Mouse (Mus musculus): ENCODE results near the gene Slitrk2. TPM values are rescaled to one million over a fixed set of nuclear protein-coding genes. Genes with fewer than 3 reads are reported as not detected.

Gene Slitrk2
- 5.0 and 5.3 TPM in 2 replicates for polyA plus RNA-seq (2014; fragmentation: Nextera tagmentation; extraction: Ambion mirVana)

DNA sequence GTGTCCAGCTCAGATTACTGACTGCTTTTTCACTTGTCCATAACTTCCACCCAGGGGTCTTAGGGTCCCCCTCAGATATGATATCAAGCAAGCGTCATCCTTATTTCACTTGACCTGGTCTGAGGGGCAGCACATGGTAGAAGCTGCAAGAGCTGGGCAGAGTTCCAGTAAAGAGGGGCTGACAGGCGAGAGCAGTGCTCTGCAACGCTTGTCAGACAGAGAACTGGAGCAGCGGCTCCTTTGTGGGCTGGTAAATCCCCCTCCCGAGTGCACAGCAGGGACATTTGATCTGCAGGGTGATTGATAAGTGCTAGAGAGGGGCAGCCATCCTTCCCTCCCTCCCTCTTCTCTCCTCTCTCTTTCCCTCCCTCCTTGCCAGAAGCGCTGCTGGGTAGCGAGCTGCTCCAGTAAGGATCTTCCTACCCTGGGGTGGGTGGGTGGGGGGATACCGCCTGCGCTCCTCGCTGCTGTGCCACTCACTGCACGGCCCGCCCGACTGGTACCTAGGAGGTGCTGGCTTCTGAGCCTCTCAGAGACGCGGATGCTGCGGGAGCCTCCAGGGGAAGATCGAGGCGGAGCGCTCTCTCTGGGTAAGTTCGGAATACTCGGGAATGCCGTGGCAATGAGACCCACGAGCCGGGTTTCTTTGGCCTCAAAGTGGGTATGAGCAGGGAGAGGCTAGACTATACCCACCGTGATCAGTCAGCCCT, at the start of gene Slitrk2:
Gene Slitrk2, plus strand, starts transcription at position 408 of the 710 bp plus-strand sequence.
- Histone ChIP-seq H3K27me3 (ENCODE audit: control insufficient read depth, insufficient read depth, low read length) (no peaks in the 10 kb centered on the region), H3K4me3 (ENCODE audit: low read depth, low read length) (peak within 1 kb of the TSS; percentile 30), H3K9ac (ENCODE audit: low read length) (peak within 1 kb of the TSS; percentile 38), H3K9me3 (ENCODE audit: control insufficient read depth, low read length) (no peaks in the 10 kb centered on the region), H3K4me2 (peak within 1 kb of the TSS; percentile 50), H3K27ac (ENCODE audit: low read depth, low read length) (no peak within 1 kb of the TSS), H3K4me1 (ENCODE audit: control insufficient read depth, insufficient read depth, low read length) (no peaks in the 10 kb centered on the region), H3K36me3 (ENCODE audit: control insufficient read depth, insufficient read depth, low read length) (no peaks in the 10 kb centered on the region)
- 15% methylated on average over 23 of the region's 25 CpGs for WGBS
- ATAC-seq (ENCODE audit: low FRiP score): peak; percentile 70
- peak; percentile 90 for DNase-seq (ENCODE audit: low spot score, missing footprints)

DNA sequence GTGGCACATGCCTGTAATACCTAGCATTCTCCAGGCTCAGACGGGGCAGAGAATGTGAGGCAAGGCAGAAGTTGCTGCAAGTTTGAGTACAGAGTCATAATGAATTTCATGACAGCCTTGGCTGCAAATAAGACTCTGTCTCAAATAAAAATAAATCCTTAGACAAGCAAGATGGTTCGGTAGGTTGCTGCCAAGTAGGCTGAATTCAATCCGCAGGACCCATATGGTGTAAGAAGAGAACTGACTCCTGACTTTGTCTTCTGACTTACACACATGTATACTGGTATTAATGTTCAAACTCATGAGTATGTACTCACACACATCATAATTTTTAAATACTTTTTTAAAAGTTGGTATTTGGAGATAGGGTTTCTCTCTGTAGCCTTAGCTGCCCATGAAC, 43.6 kb upstream of the Slitrk2 start:
- ATAC-seq (ENCODE audit: low FRiP score) (no peak), DNase-seq (ENCODE audit: low spot score, missing footprints) (no peak)
- no peaks in the 10 kb centered on the region for H3K9me3 ChIP-seq (ENCODE audit: control insufficient read depth, low read length)

DNA sequence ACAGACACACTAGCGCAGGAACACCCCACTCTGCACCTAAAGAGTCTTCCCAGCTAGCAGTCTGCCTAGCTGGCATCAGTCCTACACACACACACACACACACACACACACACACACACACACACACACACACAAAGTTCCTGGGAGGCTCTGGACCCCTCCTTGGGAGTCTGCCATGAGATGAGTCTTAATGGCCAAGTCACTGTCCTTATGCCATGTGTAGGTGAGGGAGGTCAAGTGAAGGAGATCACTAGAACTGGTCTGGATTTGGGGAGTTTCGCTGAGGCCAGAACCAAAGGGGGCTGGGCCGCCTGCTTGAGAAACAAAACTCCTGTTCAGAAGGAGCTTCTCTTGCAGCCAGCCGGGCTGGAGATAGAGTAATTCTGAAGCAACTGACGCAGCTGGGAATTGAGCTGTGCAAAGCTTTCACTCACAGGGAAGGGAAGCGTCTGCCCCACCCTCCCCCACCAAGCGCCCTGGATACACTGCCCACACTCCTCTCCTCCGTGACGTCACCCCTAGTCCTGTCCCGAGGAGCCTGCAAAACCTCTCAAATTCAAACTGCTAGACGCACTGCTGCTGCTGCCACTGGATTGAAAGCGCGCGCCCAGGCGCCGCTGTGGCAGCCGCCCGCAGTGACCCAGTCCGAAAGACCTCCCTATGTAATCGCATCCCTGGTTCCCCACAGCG, 3.5 kb downstream of the Slitrk2 start:
- Histone ChIP-seq H3K4me1 (ENCODE audit: control insufficient read depth, insufficient read depth, low read length) (no peaks in the 10 kb centered on the region), H3K36me3 (ENCODE audit: control insufficient read depth, insufficient read depth, low read length) (no peaks in the 10 kb centered on the region), H3K27ac (ENCODE audit: low read depth, low read length) (no peak overlapping the region), H3K9me3 (ENCODE audit: control insufficient read depth, low read length) (no peaks in the 10 kb centered on the region), H3K27me3 (ENCODE audit: control insufficient read depth, insufficient read depth, low read length) (no peaks in the 10 kb centered on the region), H3K9ac (ENCODE audit: low read length) (peak overlapping the region; percentile 46), H3K4me3 (ENCODE audit: low read depth, low read length) (peak overlapping the region; percentile 35), H3K4me2 (peak overlapping the region; percentile 50)
- ATAC-seq (ENCODE audit: low FRiP score) (peak; percentile 91), DNase-seq (ENCODE audit: low spot score, missing footprints) (peak; percentile 91)
- 13% methylated on average over 21 of the region's 21 CpGs for WGBS

More for the DNA sequence above, 43.6 kb upstream of the Slitrk2 start:
- H3K4me1 ChIP-seq (ENCODE audit: control insufficient read depth, insufficient read depth, low read length): no peaks in the 10 kb centered on the region
- no peak overlapping the region for H3K9ac ChIP-seq (ENCODE audit: low read length)
- H3K27ac ChIP-seq (ENCODE audit: low read depth, low read length): no peak overlapping the region
- no peak overlapping the region for H3K4me2 ChIP-seq
- no peaks in the 10 kb centered on the region for H3K36me3 ChIP-seq (ENCODE audit: control insufficient read depth, insufficient read depth, low read length)
- H3K27me3 ChIP-seq (ENCODE audit: control insufficient read depth, insufficient read depth, low read length): no peaks in the 10 kb centered on the region
- 75% methylated on average over 3 of the region's 3 CpGs for WGBS
- no peak overlapping the region for H3K4me3 ChIP-seq (ENCODE audit: low read depth, low read length)

DNA sequence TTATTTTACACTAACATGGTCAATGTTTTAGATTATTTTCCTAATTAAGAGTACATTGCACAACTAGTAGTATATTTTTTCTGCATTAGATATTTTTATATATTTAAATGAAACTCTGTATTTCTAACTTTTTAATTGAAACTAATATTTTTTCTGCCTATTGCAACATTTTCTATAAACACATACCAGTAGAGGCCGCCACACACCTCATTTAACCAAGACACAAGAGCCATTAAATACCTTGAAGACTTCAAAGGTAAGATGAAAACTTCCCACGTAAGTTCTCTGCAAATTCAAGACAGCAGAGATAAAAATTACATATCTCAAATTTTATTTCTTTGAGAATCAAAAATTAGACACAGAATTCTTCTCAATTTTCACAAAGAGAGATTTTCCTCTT, 8.2 kb downstream of the Slitrk2 start:
- H3K4me1 ChIP-seq (ENCODE audit: control insufficient read depth, insufficient read depth, low read length): no peaks in the 10 kb centered on the region

DNA sequence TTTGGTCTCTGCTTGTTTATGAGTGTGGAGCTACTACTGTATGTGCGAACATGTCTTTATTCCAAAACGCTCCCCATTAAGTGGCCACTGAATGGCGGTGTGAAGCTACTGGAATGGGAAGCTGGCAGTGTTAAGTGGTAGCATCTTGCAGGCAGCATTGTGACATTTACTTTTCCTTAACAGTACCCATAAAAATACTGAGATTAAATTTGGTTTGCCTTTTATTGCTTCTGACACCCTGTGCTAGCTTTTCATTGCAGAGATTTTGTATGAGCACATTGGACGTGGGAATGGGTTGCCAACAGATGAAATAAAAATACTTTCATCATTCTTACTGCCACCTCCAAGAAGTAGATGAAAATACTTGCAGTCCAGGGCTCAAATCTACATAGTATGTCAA, 27.8 kb downstream of the Slitrk2 start:
- Histone ChIP-seq H3K9me3 (ENCODE audit: control insufficient read depth, low read length) (no peaks in the 10 kb centered on the region), H3K27ac (ENCODE audit: low read depth, low read length) (no peak overlapping the region), H3K4me2 (no peak overlapping the region), H3K27me3 (ENCODE audit: control insufficient read depth, insufficient read depth, low read length) (no peaks in the 10 kb centered on the region), H3K9ac (ENCODE audit: low read length) (no peak overlapping the region), H3K4me3 (ENCODE audit: low read depth, low read length) (no peak overlapping the region), H3K36me3 (ENCODE audit: control insufficient read depth, insufficient read depth, low read length) (no peaks in the 10 kb centered on the region), H3K4me1 (ENCODE audit: control insufficient read depth, insufficient read depth, low read length) (no peaks in the 10 kb centered on the region)
- 88% methylated on average over 4 of the region's 4 CpGs for WGBS
- no peak for DNase-seq (ENCODE audit: low spot score, missing footprints)
- ATAC-seq (ENCODE audit: low FRiP score): no peak

More for the DNA sequence above, 8.2 kb downstream of the Slitrk2 start:
- Histone ChIP-seq H3K27me3 (ENCODE audit: control insufficient read depth, insufficient read depth, low read length) (no peaks in the 10 kb centered on the region), H3K36me3 (ENCODE audit: control insufficient read depth, insufficient read depth, low read length) (no peaks in the 10 kb centered on the region), H3K4me2 (no peak overlapping the region), H3K27ac (ENCODE audit: low read depth, low read length) (no peak overlapping the region), H3K9ac (ENCODE audit: low read length) (no peak overlapping the region), H3K9me3 (ENCODE audit: control insufficient read depth, low read length) (no peaks in the 10 kb centered on the region), H3K4me3 (ENCODE audit: low read depth, low read length) (no peak overlapping the region)
- ATAC-seq (ENCODE audit: low FRiP score) (no peak), DNase-seq (ENCODE audit: low spot score, missing footprints) (no peak)
- WGBS: 29% methylated on average over 2 of the region's 2 CpGs

DNA sequence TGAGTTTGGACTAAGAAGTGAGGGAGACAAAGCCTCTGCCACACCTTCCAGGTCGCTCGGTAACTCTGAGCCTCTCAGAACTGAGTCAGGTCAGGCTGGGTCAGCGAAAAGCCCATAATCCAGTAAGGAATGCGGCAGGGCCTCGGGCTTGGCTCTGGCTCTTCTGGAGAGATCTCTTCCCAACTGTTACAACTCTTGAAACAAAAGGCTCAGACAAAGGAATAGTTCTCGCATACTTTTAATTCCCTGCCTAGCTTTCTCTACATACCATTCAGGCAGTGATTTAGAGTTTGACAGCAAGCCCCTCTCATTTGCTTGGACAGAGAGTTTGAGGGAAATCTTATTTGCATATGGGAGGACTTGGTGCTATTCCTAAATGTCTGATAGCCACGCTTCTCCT, 29.5 kb downstream of the Slitrk2 start:
- H3K9ac ChIP-seq (ENCODE audit: low read length): no peak overlapping the region
- WGBS: 17% methylated on average over 7 of the region's 7 CpGs
- DNase-seq (ENCODE audit: low spot score, missing footprints): no peak

More for the DNA sequence above, 29.5 kb downstream of the Slitrk2 start:
- Histone ChIP-seq H3K4me3 (ENCODE audit: low read depth, low read length) (no peak overlapping the region), H3K36me3 (ENCODE audit: control insufficient read depth, insufficient read depth, low read length) (no peaks in the 10 kb centered on the region), H3K9me3 (ENCODE audit: control insufficient read depth, low read length) (no peaks in the 10 kb centered on the region), H3K27ac (ENCODE audit: low read depth, low read length) (no peak overlapping the region), H3K4me1 (ENCODE audit: control insufficient read depth, insufficient read depth, low read length) (no peaks in the 10 kb centered on the region), H3K27me3 (ENCODE audit: control insufficient read depth, insufficient read depth, low read length) (no peaks in the 10 kb centered on the region), H3K4me2 (no peak overlapping the region)
- no peak for ATAC-seq (ENCODE audit: low FRiP score)

All from midbrain, embryonic 11.5 days (tissue).